Mouse (Mus musculus) testis, adult 2 months (tissue): ENCODE measurements around the gene Ctnna3. TPM values are rescaled to one million over a fixed set of nuclear protein-coding genes. Genes with fewer than 3 reads are reported as not detected.
"Not testable (repeated sequence)": the region's sequence is repeated elsewhere in the genome, so short reads cannot be mapped to it uniquely, and the experiment has no call there.

ENCODE experiments used
- H3K27ac ChIP-seq: fragments of 200-500 bp; 2 replicates; pipeline ENCODE4 v1.5.1; 2012; ENCODE audit warnings: low read depth, low read length; ENCODE audit not compliant: control insufficient read depth, insufficient read depth
- H3K27me3 ChIP-seq: fragments of 200-500 bp; 2 replicates; pipeline ENCODE4 v1.6.1; 2012; ENCODE audit warnings: mild to moderate bottlenecking, low read length, moderate library complexity; ENCODE audit not compliant: control insufficient read depth, insufficient read depth
- H3K36me3 ChIP-seq: fragments of 200-500 bp; 2 replicates; pipeline ENCODE4 v1.6.1; 2012; ENCODE audit warnings: mild to moderate bottlenecking, low read length; ENCODE audit not compliant: control insufficient read depth, insufficient read depth
- H3K4me1 ChIP-seq: fragments of 200-500 bp; 2 replicates; pipeline ENCODE4 v1.6.1; 2012; ENCODE audit warnings: low read length; ENCODE audit not compliant: control insufficient read depth, insufficient read depth
- H3K4me3 ChIP-seq: fragments of 200-500 bp; 2 replicates; pipeline ENCODE4 v1.5.1; 2012; ENCODE audit warnings: low read depth, mild to moderate bottlenecking, low read length, moderate library complexity, mixed read lengths; ENCODE audit not compliant: control insufficient read depth
- CTCF ChIP-seq: fragments of 200-500 bp; IDR thresholded peaks from 2 replicates; pipeline ENCODE4 v1.5.1; 2012; ENCODE audit warnings: low read depth, mild to moderate bottlenecking, inconsistent platforms, low read length, moderate library complexity; ENCODE audit not compliant: control insufficient read depth, insufficient read depth, insufficient replicate concordance
- POLR2A ChIP-seq: fragments of 200-500 bp; IDR thresholded peaks from 2 replicates; pipeline ENCODE4 v1.6.1; 2012; ENCODE audit warnings: low read depth, mild to moderate bottlenecking, inconsistent platforms, low read length, moderate library complexity; ENCODE audit not compliant: control insufficient read depth
- polyA plus RNA-seq: library from polyadenylated mRNA; depleted of rRNA; stranded (reverse); fragments of >200 nt; gene quantifications from 2 replicates; pipeline ENCODE4 v1.2.3, GENCODE M21; 2012

The Ctnna3 gene
- polyA plus RNA-seq, 1 experiment, result 38.9 TPM

DNA sequence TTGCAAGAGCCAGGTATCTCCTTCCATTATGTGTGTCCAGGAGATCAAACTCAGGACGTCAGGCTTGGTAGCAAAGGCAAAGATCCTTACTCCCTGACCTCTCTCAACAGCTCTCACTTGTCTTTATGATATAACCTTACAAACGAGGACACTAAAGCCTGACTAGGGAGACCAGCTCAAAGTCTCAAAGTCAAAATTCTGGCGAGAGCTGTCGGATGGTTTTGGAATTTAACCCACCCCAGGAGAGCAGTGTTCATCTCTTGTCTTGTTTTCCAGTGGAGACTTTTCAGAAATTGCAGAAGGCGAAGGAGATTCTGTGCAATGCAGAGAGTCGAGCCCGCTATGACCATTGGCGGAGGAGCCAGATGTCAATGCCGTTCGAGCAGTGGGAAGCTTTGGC, 32.9 kb upstream of the Ctnna3 start:
- Histone ChIP-seq H3K27me3 (no peaks in the 10 kb centered on the region), H3K27ac (no peak overlapping the region), H3K4me1 (no peaks in the 10 kb centered on the region), H3K4me3 (no peak overlapping the region), H3K36me3 (no peaks in the 10 kb centered on the region)
- TF ChIP-seq POLR2A (no peak), CTCF (no peak)

DNA sequence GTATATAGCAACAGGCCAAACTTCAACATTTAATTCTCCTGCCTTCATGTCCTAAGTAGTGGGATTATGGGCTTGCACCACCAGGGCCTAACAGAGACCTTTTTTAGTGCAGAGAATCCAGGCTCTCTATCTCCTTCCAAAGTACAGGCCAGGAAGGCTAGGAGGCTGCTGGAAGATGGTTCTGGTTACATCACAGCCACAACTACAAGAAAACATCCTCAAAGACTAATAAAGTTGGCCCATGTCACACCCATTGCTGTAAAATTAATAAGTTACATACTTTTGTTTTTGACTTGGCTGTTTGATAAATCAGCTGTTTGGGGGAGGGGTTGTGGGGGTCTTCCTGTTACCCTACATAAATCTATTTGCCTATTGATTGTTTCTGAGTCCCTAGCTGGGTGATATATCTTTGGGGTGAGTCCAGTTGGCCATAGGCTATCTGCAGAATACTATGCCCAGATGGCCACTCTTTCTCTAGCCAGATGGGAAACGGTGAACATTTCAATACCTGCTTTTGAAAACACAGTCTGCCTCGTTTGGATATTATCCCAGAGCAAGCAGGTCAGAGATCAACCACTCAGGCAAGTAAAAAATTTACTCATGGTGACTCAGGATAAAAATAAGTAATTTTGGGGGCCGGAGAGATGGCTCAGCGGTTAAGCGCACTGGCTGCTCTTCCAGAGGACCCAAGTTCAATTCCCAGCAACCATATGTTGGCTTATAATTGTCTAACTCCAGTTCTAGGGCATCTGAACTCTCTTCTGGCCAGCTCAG, 27.0 kb upstream of the Ctnna3 start:
- Histone ChIP-seq H3K36me3 (no peaks in the 10 kb centered on the region), H3K4me1 (no peaks in the 10 kb centered on the region), H3K4me3 (no peak overlapping the region), H3K27me3 (no peaks in the 10 kb centered on the region), H3K27ac (no peak overlapping the region)
- TF ChIP-seq POLR2A (no peak), CTCF (no peak)

DNA sequence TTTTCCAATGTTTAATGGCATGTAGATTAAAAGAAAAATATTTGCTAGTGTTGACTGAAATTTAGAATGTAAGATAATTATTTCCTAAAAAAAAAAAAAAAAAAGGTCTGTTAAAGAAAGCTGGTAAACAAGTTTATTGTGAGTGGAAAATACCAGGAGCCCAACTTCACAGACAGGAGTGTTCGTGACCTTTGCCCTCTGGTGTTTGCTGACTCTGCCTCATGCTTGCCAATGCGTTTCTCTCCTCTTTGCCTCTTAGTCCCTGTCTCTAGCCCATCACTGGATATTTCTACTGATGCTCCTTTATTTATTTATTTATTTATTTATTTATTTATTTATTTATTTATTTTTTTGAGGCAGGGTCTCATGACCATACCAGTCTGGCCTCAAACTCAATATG, 26.3 kb upstream of the Ctnna3 start:
- no peak overlapping the region for H3K4me3 ChIP-seq
- no peaks in the 10 kb centered on the region for H3K27me3 ChIP-seq
- no peak overlapping the region for H3K27ac ChIP-seq
- no peaks in the 10 kb centered on the region for H3K4me1 ChIP-seq
- no peak for TF ChIP-seq CTCF
- no peak for TF ChIP-seq POLR2A
- H3K36me3 ChIP-seq, result no peaks in the 10 kb centered on the region

DNA sequence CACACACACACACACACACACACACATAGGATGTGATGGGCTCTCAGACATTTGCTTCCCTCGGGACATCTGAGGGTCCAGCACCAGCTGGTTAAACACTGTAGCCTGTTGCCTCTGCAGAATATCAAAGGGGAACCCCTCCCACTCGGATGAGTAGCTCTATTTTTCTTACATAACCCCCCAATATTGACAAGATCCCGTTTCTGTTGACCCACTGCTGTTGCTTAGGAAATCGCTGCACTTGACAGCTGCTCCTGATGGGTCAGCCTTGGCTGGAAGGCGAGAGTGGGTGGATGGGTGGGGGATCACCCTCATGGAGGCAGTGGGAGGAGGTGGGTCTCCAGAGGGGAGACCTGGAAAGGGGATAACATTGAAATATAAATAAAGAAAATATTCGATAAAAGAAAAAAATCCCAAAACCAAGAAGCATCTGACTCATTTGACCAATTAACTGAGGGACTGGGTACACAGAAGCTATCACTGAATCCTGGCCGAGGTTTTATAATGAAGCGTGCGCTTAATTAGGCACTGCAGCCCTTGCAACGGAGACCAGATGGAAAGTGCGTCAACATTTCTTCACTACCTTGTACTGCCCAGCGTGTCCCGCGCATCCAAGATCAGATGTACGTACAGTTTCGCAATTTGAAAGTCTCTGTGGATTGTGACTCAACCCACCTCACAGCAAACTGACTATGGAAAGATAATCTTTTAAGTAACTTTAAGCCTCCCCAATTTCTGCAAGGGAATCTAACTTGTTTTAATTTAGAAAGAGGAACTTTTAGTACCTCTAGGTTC, 19.5 kb upstream of the Ctnna3 start:
- no peaks in the 10 kb centered on the region for H3K36me3 ChIP-seq
- H3K27ac ChIP-seq, result no peak overlapping the region
- no peaks in the 10 kb centered on the region for H3K27me3 ChIP-seq
- H3K4me1 ChIP-seq, result no peaks in the 10 kb centered on the region
- H3K4me3 ChIP-seq, result no peak overlapping the region
- TF ChIP-seq CTCF (no peak), POLR2A (no peak)

DNA sequence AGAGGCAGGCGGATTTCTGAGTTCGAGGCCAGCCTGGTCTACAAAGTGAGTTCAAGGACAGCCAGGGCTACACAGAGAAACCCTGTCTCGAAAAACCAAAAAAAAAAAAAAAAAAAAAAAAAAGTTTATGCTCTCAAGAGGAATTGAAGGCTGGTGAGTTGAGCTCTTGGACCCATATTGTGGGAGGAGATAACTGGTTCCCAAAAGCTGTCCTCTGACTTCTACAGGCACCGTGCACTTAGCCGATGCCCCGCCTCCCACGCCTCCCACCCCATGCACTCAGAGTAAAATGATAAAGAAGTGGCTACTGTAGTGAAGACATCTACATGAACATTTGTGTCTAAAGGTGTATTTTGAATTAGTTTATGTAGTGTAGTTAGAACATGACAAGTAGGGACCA, 18.2 kb upstream of the Ctnna3 start:
- not testable (repeated sequence) for H3K27ac ChIP-seq, H3K36me3 ChIP-seq, H3K27me3 ChIP-seq, H3K4me1 ChIP-seq, H3K4me3 ChIP-seq

DNA sequence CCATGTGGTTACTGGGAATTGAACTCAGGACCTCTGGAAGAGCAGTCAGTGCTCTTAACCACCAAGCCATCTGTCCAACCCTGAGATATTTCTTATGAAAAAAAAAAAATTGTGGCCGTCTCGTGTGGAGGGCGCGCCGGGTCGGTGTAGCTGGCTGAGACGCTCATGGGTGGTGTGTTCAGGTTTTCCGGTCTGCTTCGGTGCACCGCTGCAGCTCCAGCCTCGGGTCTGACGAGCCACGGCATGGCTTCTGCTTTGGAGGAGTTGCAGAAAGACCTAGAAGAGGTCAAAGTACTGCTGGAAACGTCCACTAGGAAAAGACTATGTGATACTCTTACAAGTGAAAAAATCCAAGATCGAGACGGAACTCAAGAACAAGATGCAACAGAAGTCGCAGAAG, 17.1 kb upstream of the Ctnna3 start:
- H3K36me3 ChIP-seq, result no peaks in the 10 kb centered on the region
- H3K4me1 ChIP-seq, result no peaks in the 10 kb centered on the region
- H3K27ac ChIP-seq, result no peak overlapping the region
- no peak overlapping the region for H3K4me3 ChIP-seq
- H3K27me3 ChIP-seq, result no peaks in the 10 kb centered on the region
- TF ChIP-seq POLR2A (no peak), CTCF (no peak)

DNA sequence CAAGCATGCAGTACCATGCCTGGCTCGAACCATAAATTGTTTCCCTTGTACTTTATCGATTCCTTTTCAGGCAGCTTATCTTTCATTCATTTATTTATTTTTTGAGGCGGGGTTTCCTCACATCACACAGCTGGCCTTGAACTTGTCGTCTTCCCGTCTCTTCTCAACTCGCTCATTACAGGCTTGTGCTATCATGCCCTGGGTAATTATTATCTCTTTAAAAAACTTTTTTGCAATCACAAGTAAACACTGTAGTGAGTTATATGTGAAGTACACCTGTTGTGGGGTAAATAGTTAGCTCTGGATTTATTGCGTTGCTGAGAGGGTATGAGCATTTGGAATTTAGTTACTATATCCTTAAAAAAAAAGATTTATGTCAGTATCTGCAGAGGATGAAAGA, 14.6 kb upstream of the Ctnna3 start:
- H3K4me1 ChIP-seq, result no peaks in the 10 kb centered on the region
- H3K36me3 ChIP-seq, result no peaks in the 10 kb centered on the region
- TF ChIP-seq CTCF, result no peak
- no peak for TF ChIP-seq POLR2A
- H3K4me3 ChIP-seq, result no peak overlapping the region
- no peak overlapping the region for H3K27ac ChIP-seq
- H3K27me3 ChIP-seq, result no peaks in the 10 kb centered on the region
